Mouse (Mus musculus) ovary, postnatal 14 days (tissue): ENCODE data around the gene Gramd2.
"Not testable (repeated sequence)": the region's sequence is repeated elsewhere in the genome, so short reads cannot be mapped to it uniquely, and the experiment has no call there.

ENCODE experiments used
- DNase-seq: peaks from one replicate; pipeline ENCODE4 v3.0.0; 2022; ENCODE audit warnings: low spot score

Gramd2 gene

DNA sequence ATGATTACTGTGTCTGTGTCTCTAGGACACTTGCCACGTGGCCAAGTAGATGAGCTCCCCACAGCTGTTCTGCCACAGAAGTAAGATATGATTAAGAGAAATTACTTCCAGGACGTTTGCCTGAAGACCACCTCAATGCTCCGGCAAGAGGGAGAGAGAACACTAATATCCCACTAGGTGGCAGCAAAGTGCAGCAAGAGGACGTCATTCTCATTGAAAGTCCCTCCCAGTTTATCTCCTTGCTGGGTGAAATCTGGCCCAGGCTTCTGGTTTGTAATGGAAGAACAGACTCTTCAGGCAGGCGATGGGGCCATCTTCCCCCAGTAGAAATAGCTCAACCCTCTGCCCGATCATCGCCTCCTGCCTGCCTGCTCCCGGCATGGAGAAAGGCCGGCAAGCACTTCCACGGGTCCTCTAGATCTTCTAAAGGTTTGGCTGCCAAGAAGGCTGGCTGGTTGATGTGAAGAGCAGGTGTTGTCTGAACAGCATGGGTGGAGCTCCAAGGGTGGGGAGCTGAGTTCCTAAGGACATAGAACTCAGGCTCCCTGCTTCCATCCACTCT, 43.2 kb downstream of the Gramd2 start:
- DNase-seq: peak; percentile 61

GRCm38 (mm10) chr9:59723791-59724442, 44.0 kb downstream of the Gramd2 start:
- DNase-seq: no peak

GRCm38 (mm10) chr9:59725515-59725914, 45.6 kb downstream of the Gramd2 start:
- no peak for DNase-seq

DNA sequence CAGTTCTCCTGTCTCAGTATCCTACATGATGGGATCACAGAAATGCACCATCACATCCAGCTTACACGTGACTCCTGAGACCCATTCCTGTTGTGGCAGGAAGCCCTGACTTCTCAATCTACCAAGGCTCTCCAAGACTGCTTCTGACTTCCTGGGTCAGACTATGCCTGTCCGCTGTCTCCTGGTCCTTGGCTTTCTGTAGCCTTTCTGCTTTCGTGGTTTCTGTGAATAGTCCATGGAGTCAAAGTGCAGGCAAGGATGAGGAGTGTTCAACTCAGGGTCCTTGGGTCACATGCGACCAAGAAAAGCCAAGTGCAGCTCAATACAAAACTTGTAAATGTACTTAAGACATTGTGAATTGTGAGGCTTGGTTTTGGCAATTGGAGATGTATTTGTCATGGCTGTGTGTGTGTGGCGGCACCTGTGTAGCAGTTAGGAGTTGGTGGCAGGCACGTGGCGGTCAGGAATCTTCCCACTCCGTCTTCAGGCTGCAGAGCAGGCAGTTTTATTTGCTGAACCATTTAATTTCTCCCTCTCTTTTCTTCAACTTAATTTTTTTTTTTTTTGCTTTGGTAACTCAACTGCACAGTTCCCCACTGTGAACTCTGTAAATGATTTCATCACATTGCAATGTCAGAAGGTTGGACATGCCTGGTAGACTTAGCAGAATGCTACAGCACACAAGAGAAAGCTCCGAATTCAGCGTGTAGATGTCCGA, 47.8 kb downstream of the Gramd2 start:
- DNase-seq: no peak

GRCm38 (mm10) chr9:59731136-59731535, 51.2 kb downstream of the Gramd2 start:
- no peak for DNase-seq

DNA sequence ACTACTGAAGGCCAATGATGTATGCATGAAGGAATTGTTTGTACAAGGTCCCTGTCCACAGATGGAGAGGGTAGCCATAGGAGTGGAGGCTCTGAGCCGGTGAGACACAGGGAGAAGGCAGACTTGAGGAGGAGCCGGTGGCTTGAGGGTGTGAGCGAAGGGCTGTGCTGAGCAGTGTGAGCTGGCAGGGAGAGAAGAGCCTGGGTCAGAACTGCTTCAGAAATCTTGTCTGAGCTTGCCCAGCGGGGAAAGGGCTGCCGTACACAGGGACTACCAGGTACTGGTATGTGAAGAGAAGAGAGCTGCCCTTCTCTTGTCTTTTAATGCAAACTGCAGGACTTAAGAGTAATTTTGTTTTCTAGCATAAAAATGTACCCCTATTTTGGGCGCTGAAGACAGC, 53.1 kb downstream of the Gramd2 start:
- DNase-seq: no peak

DNA sequence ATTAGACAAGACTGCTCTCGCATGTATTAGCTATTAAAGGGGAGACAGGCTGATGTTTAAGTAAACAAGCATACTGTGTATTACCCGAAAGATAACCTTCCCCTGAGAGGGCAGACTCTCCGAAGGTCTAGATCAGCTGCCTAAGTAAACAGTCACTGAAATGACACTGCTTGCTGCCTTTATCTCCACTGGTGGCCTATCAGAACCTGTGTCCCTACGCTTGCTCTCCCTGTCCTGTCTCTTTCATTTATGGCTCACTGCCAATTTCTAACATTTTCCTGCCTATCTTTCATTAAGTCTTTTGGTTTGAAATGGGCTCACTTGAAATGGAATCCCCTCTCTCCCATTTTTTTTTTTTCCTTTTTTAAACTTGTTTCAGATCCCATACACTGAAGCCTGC, 55.5 kb downstream of the Gramd2 start:
- no peak for DNase-seq

- no peak for DNase-seq
These were observed 60.6 kb downstream of the Gramd2 start for GRCm38 (mm10) chr9:59740593-59740992.

DNA sequence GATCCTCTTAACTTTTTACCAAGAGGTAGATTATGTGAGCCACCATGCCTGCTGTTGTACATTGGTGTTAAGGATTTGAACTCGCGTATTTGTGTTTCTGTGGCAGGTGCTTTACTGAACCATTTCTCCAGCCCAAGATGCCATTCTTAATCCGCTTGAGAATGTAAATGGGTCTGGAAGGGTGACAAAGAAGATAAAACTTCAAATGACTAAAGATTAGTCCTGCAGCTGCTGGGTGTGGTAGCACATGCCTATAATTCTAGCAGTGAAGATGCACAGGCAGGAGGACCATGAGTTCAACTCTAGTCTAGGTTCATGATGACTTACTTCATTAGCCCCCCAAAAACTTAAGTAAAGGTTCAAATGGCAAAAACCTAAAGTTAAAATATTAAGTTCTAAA, 64.0 kb downstream of the Gramd2 start:
- no peak for DNase-seq

GRCm38 (mm10) chr9:59748387-59748786, 68.4 kb downstream of the Gramd2 start:
- no peak for DNase-seq

- no peak for DNase-seq
These were observed 69.0 kb downstream of the Gramd2 start for GRCm38 (mm10) chr9:59748969-59749368.

DNA sequence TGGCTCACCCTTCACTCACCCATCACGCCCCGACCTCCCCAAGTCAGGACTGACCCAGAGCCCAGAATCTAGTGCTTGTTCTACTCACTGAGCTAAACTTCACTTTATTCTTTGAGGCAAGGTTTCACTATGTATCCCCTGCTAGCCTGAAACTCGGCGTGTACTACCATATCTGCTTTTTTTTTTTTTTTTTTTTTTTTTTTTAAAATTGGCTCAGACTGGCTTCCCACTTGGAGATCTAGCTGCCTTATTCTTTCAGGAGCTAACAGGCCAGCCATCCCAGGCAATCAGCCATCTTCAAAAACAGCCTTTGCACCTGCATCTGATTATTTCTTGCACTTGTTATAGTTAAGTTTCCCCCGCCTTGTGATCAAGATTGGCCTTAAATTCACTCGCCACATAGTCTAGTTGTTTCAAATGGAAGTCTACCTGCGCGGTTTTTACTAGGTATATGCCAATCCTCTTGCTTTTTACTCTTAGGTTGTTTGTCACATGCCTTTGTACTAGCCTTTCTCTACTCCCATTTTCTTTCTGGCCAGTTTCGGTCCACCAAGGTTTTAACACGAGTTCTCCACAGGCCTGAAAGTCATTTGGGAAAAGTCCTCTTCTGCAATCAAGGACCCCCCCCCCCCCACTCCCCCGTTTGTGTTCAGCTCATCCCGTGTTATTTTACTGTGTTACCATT, 69.8 kb downstream of the Gramd2 start:
- DNase-seq: no peak

- peak; percentile 100 for DNase-seq
These were observed 70.5 kb downstream of the Gramd2 start, which contains the start of the genes Senp8 and Myo9a for GRCm38 (mm10) chr9:59750267-59751065. Gene Senp8 (minus strand): TSS chr9:59750710. Gene Myo9a (plus strand): TSS chr9:59750896.

GRCm38 (mm10) chr9:59751066-59751581, 71.2 kb downstream of the Gramd2 start:
- DNase-seq: peak; percentile 80

- no peak for DNase-seq
These were observed 72.0 kb downstream of the Gramd2 start for GRCm38 (mm10) chr9:59751966-59752365.

GRCm38 (mm10) chr9:59755199-59755598, 75.3 kb downstream of the Gramd2 start:
- no peak for DNase-seq

- DNase-seq: not testable (repeated sequence)
These were observed 77.1 kb downstream of the Gramd2 start for GRCm38 (mm10) chr9:59757016-59757415.

GRCm38 (mm10) chr9:59760515-59760914, 80.6 kb downstream of the Gramd2 start:
- no peak for DNase-seq

- DNase-seq: not testable (repeated sequence)
These were observed 87.1 kb downstream of the Gramd2 start for GRCm38 (mm10) chr9:59766966-59767461.
